Mouse (Mus musculus) midbrain, embryonic 15.5 days (tissue): ENCODE measurements at regions not wholly inside any gene's neighbourhood (a gene's known extent, or its start where the extent isn't known, plus 50 kb on each side); places are given as distances from the start of the nearest gene placed in this dataset.

Source experiments
- ATAC-seq: fragments of 200-750 bp; cut with Nextera tagmentation; replicated peaks from 2 replicates; pipeline ENCODE4 v1.8.0; 2017; ENCODE audit warnings: moderate TSS enrichment
- H3K27ac ChIP-seq: fragments of 300-500 bp; sonication (generic); 2 replicates; pipeline ENCODE4 v1.5.1; 2015; ENCODE audit warnings: mild to moderate bottlenecking, inconsistent platforms
- H3K27me3 ChIP-seq: fragments of 300-500 bp; sonication (generic); replicated peaks from 2 replicates; pipeline ENCODE4 v1.6.1; 2015; ENCODE audit warnings: inconsistent platforms
- H3K36me3 ChIP-seq: fragments of 300-500 bp; sonication (generic); replicated peaks from 2 replicates; pipeline ENCODE4 v1.6.1; 2015; ENCODE audit warnings: inconsistent platforms
- H3K4me1 ChIP-seq: fragments of 300-500 bp; sonication (generic); 2 replicates; pipeline ENCODE4 v1.6.1; 2015; ENCODE audit warnings: inconsistent platforms
- H3K4me2 ChIP-seq: fragments of 300-500 bp; sonication (generic); 2 replicates; pipeline ENCODE4 v1.6.1; 2015; ENCODE audit warnings: inconsistent platforms, mild to moderate bottlenecking, moderate library complexity
- H3K4me3 ChIP-seq: fragments of 300-500 bp; sonication (generic); 2 replicates; pipeline ENCODE4 v1.5.1; 2015; ENCODE audit warnings: mild to moderate bottlenecking, inconsistent platforms
- H3K9ac ChIP-seq: fragments of 300-500 bp; sonication (generic); 2 replicates; pipeline ENCODE4 v1.6.1; 2015; ENCODE audit warnings: mild to moderate bottlenecking, inconsistent platforms
- H3K9me3 ChIP-seq: fragments of 300-500 bp; sonication (generic); 2 replicates; pipeline ENCODE4 v1.6.1; 2016; ENCODE audit warnings: inconsistent platforms
- WGBS: fragments of 180-500 bp; shearing (Covaris S2); methylation state at CpG from one replicate; pipeline ENCODE4 v1.1.7; 2015; ENCODE audit warnings: mixed read lengths; 5-methylcytosine and 5-hydroxymethylcytosine counted together

- no peaks in the 10 kb centered on the region for H3K4me1 ChIP-seq
- no peaks in the 10 kb centered on the region for H3K27me3 ChIP-seq
- H3K4me2 ChIP-seq, result no peak overlapping the region
- no peak overlapping the region for H3K9ac ChIP-seq
- no peak overlapping the region for H3K4me3 ChIP-seq
- H3K9me3 ChIP-seq, result no peaks in the 10 kb centered on the region
- no peak for ATAC-seq
- H3K36me3 ChIP-seq, result no peaks in the 10 kb centered on the region
- H3K27ac ChIP-seq, result no peak overlapping the region
Observed at GRCm38 (mm10) chr1:120734846-120735245, 132.6 kb downstream of the En1 start.

- ATAC-seq, result no peak
- Histone ChIP-seq H3K9ac (no peak overlapping the region), H3K27me3 (no peaks in the 10 kb centered on the region), H3K4me1 (no peaks in the 10 kb centered on the region), H3K9me3 (no peaks in the 10 kb centered on the region), H3K36me3 (no peaks in the 10 kb centered on the region), H3K27ac (no peak overlapping the region), H3K4me3 (no peak overlapping the region), H3K4me2 (no peak overlapping the region)
- WGBS, result 76% methylated on average over 6 of the region's 6 CpGs
Observed at GRCm38 (mm10) chr1:120739499-120739898, 137.3 kb downstream of the En1 start.

- H3K27me3 ChIP-seq, result no peaks in the 10 kb centered on the region
- WGBS, result 87% methylated on average over 16 of the region's 16 CpGs
- no peak overlapping the region for H3K4me2 ChIP-seq
- no peak overlapping the region for H3K9ac ChIP-seq
- H3K27ac ChIP-seq, result no peak overlapping the region
- no peak overlapping the region for H3K4me3 ChIP-seq
- H3K4me1 ChIP-seq, result no peaks in the 10 kb centered on the region
- no peak for ATAC-seq
- H3K36me3 ChIP-seq, result no peaks in the 10 kb centered on the region
- H3K9me3 ChIP-seq, result no peaks in the 10 kb centered on the region
Observed at GRCm38 (mm10) chr1:120741091-120741740, 139.0 kb downstream of the En1 start.

GRCm38 (mm10) chr1:120748963-120749362, 146.7 kb downstream of the En1 start:
- no peak overlapping the region for H3K4me3 ChIP-seq
- H3K27me3 ChIP-seq, result no peaks in the 10 kb centered on the region
- H3K36me3 ChIP-seq, result no peaks in the 10 kb centered on the region
- no peak overlapping the region for H3K4me2 ChIP-seq
- 86% methylated on average over 6 of the region's 6 CpGs for WGBS
- H3K27ac ChIP-seq, result no peak overlapping the region
- no peak overlapping the region for H3K9ac ChIP-seq
- ATAC-seq, result no peak
- H3K4me1 ChIP-seq, result no peaks in the 10 kb centered on the region
- H3K9me3 ChIP-seq, result no peaks in the 10 kb centered on the region

GRCm38 (mm10) chr1:120753406-120753805, 151.2 kb downstream of the En1 start:
- H3K9me3 ChIP-seq, result no peaks in the 10 kb centered on the region
- no peaks in the 10 kb centered on the region for H3K27me3 ChIP-seq
- H3K4me3 ChIP-seq, result no peak overlapping the region
- no peak overlapping the region for H3K27ac ChIP-seq
- 82% methylated on average over 1 of the region's 1 CpGs for WGBS
- H3K4me2 ChIP-seq, result no peak overlapping the region
- 0 out of 2 replicates have a peak, but pooled peaks cover 3% of the 10 kb centered on the region for H3K4me1 ChIP-seq
- H3K36me3 ChIP-seq, result no peaks in the 10 kb centered on the region
- no peak overlapping the region for H3K9ac ChIP-seq
- ATAC-seq, result no peak

GRCm38 (mm10) chr1:120754337-120754736, 152.1 kb downstream of the En1 start:
- no peak overlapping the region for H3K4me2 ChIP-seq
- H3K27ac ChIP-seq, result no peak overlapping the region
- no peaks in the 10 kb centered on the region for H3K9me3 ChIP-seq
- H3K9ac ChIP-seq, result no peak overlapping the region
- no peaks in the 10 kb centered on the region for H3K27me3 ChIP-seq
- WGBS, result 88% methylated on average over 5 of the region's 5 CpGs
- no peaks in the 10 kb centered on the region for H3K36me3 ChIP-seq
- H3K4me3 ChIP-seq, result no peak overlapping the region
- ATAC-seq, result no peak
- H3K4me1 ChIP-seq, result 0 out of 2 replicates have a peak, but pooled peaks cover 3% of the 10 kb centered on the region

GRCm38 (mm10) chr1:120757283-120757821, 155.1 kb downstream of the En1 start:
- 58% methylated on average over 9 of the region's 9 CpGs for WGBS
- H3K4me1 ChIP-seq, result 0 out of 2 replicates have a peak, but pooled peaks cover 3% of the 10 kb centered on the region
- no peaks in the 10 kb centered on the region for H3K27me3 ChIP-seq
- ATAC-seq, result no peak
- H3K36me3 ChIP-seq, result no peaks in the 10 kb centered on the region
- no peak overlapping the region for H3K4me2 ChIP-seq
- no peak overlapping the region for H3K4me3 ChIP-seq
- no peaks in the 10 kb centered on the region for H3K9me3 ChIP-seq
- no peak overlapping the region for H3K9ac ChIP-seq
- no peak overlapping the region for H3K27ac ChIP-seq

- H3K4me1 ChIP-seq, result 0 out of 2 replicates have a peak, but pooled peaks cover 3% of the 10 kb centered on the region
- no peak overlapping the region for H3K4me2 ChIP-seq
- no peaks in the 10 kb centered on the region for H3K9me3 ChIP-seq
- H3K36me3 ChIP-seq, result no peaks in the 10 kb centered on the region
- H3K4me3 ChIP-seq, result no peak overlapping the region
- H3K27ac ChIP-seq, result no peak overlapping the region
- H3K27me3 ChIP-seq, result no peaks in the 10 kb centered on the region
- WGBS, result 68% methylated on average over 7 of the region's 7 CpGs
- no peak for ATAC-seq
- no peak overlapping the region for H3K9ac ChIP-seq
Observed at GRCm38 (mm10) chr1:120758172-120758571, 156.0 kb downstream of the En1 start.

GRCm38 (mm10) chr1:120758762-120759161, 156.5 kb downstream of the En1 start:
- Histone ChIP-seq H3K4me1 (0 out of 2 replicates have a peak, but pooled peaks cover 3% of the 10 kb centered on the region), H3K4me2 (no peak overlapping the region), H3K36me3 (no peaks in the 10 kb centered on the region), H3K9ac (no peak overlapping the region), H3K9me3 (no peaks in the 10 kb centered on the region), H3K27me3 (no peaks in the 10 kb centered on the region), H3K4me3 (no peak overlapping the region), H3K27ac (no peak overlapping the region)
- ATAC-seq, result no peak
- 84% methylated on average over 5 of the region's 5 CpGs for WGBS

GRCm38 (mm10) chr1:120759380-120759779, 157.2 kb downstream of the En1 start:
- WGBS, result 74% methylated on average over 3 of the region's 3 CpGs
- Histone ChIP-seq H3K27ac (no peak overlapping the region), H3K4me2 (no peak overlapping the region), H3K4me3 (no peak overlapping the region), H3K9ac (no peak overlapping the region), H3K9me3 (no peaks in the 10 kb centered on the region), H3K36me3 (no peaks in the 10 kb centered on the region), H3K4me1 (0 out of 2 replicates have a peak, but pooled peaks cover 3% of the 10 kb centered on the region), H3K27me3 (no peaks in the 10 kb centered on the region)
- no peak for ATAC-seq

- no peaks in the 10 kb centered on the region for H3K9me3 ChIP-seq
- no peak for ATAC-seq
- H3K27ac ChIP-seq, result no peak overlapping the region
- 0 out of 2 replicates have a peak, but pooled peaks cover 3% of the 10 kb centered on the region for H3K4me1 ChIP-seq
- no peaks in the 10 kb centered on the region for H3K36me3 ChIP-seq
- no peak overlapping the region for H3K4me3 ChIP-seq
- no peak overlapping the region for H3K4me2 ChIP-seq
- H3K27me3 ChIP-seq, result no peaks in the 10 kb centered on the region
- 80% methylated on average over 9 of the region's 9 CpGs for WGBS
- no peak overlapping the region for H3K9ac ChIP-seq
Observed at GRCm38 (mm10) chr1:120761364-120761763, 159.1 kb downstream of the En1 start.

GRCm38 (mm10) chr1:120762498-120762897, 160.3 kb downstream of the En1 start:
- H3K27me3 ChIP-seq, result no peaks in the 10 kb centered on the region
- H3K4me1 ChIP-seq, result no peaks in the 10 kb centered on the region
- no peak overlapping the region for H3K27ac ChIP-seq
- no peak for ATAC-seq
- H3K4me3 ChIP-seq, result no peak overlapping the region
- no peak overlapping the region for H3K4me2 ChIP-seq
- H3K9ac ChIP-seq, result no peak overlapping the region
- H3K36me3 ChIP-seq, result no peaks in the 10 kb centered on the region
- no peaks in the 10 kb centered on the region for H3K9me3 ChIP-seq
- WGBS, result 90% methylated on average over 2 of the region's 2 CpGs

GRCm38 (mm10) chr1:120762921-120763595, 160.8 kb downstream of the En1 start:
- H3K9me3 ChIP-seq, result no peaks in the 10 kb centered on the region
- no peaks in the 10 kb centered on the region for H3K36me3 ChIP-seq
- 31% methylated on average over 4 of the region's 4 CpGs for WGBS
- H3K4me2 ChIP-seq, result no peak overlapping the region
- H3K4me1 ChIP-seq, result no peaks in the 10 kb centered on the region
- no peak overlapping the region for H3K27ac ChIP-seq
- H3K9ac ChIP-seq, result no peak overlapping the region
- no peaks in the 10 kb centered on the region for H3K27me3 ChIP-seq
- H3K4me3 ChIP-seq, result no peak overlapping the region
- no peak for ATAC-seq
